Mouse (Mus musculus) regulatory T cell (primary cell): ENCODE measurements around the gene Ipmk.
"Not testable (repeated sequence)": the region's sequence is repeated elsewhere in the genome, so short reads cannot be mapped to it uniquely, and the experiment has no call there.

ENCODE experiments used
- in situ Hi-C: fragments of 300-600 bp; cut with MboI, MseI; formaldehyde crosslinking; loops from one replicate; pipeline ENCODE4 v1.15.1; 2025; ENCODE audit warnings: high pct_unique_total_duplicates

Gene Ipmk

DNA sequence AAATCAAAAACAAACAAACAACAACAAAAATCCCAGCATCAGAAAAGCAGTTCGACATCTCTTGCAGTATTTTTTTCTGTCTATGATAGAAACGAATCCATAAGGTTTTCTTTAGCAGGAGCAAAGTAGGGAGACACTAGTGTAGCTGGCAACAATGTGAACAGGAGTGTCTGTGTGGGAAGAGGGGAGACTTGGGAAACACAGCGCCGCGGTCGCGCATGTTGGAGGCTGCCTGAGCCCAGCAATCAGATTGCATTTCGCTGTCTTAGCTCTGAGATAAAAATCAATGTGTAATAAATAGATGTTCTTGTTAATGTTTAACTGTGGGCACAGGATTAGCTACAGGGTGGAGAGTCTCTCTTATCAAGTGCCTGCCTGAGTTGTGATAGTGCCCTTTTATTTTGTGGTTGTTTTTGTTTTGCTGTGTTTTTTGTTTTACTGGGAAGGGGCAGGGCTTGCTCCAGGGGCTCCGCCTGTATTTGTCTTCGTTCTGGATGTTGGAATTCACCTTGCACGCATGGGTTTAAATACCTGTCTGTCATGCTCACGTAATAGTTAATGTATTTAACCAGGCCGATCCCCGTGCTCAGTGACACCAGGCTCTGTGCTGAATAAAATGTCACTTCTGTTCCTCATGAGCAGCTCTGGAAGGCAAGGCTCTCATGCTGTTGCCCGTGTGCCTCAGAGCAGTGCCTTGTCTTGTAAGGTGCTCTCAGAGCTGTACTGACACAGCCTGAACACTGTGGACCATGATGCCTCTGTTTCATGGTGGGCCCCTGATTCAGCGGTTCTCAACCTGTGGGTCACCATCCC is 20.8 kb downstream of the Ipmk start:
- in situ Hi-C loops, result no loop called here

DNA sequence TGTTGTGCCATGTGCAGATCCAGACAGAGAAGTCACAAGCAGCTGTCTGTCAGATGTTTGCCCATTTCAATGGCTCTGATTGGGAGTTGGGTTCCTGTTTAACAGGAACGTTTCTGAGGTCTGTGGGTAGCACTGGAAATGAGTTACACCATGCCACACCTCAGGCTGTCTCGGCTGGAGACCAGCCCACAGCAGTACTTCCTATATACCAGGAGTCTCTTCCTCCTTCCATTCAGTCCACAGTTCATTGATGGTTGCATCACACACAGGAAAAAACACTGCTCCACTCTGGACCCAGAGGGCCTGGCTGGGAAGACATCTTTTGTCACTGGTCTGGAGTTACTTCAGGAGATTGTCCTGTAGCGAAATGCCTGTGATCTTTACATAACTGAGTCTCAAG is 21.9 kb downstream of the Ipmk start:
- in situ Hi-C loops, result no loop called here

DNA sequence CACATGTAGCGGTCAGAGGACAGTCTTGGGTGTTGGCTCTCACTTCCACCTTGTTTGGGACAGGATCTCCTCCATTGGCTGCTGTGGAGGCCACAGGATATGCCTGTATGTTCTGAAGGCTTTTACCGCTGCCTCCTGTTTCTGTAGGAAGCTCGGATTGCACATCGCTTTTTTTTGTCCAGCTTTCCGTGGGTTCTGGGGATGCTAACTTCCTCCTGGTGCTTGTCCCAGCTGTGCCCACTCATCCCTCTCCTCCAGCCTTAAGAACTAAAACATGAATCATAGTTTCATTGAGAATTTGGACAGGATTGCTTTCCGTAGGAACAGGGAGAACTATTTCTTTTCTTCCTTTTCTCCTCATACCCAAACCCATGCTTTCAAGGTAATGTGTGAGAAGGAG is 24.3 kb downstream of the Ipmk start:
- in situ Hi-C loops, result no loop called here

DNA sequence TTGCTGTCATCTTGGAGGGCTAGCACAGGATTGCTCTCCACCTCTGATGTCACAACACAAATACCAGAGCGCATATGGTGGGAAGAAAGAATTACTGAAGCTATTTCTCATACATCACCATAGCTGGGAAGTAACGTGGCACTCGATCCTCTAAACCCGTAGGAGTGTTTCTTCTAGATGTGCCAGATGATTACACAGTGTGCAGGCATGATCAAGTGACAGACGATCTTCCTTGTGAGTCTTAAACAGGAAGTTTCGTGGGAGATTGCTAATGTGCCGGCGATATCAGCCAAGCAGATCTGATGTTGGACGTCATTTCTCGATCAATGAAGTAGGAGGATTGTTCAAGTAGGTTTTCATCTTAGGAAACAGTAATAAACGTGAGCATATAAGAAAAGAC is 26.1 kb downstream of the Ipmk start:
- in situ Hi-C loops, result no loop called here

DNA sequence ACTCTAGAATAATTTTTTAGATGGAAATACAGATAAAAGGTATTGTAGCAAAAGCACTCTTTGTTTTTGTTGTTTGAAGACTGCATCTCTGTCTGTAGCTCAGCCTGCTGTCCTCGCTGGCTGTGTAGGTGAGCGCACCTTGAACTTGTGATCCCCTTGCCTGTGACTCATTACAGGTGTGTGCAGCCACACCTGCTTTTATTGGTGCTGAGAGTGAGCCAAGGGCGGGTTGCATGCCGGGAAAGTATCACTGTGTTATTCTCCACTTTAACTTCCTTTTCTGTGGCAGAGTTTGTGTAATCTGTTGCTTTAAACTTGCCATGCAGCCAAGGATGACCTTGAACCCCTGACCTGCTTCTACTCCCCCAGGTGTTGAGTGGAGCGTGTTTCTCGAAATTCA is 28.5 kb downstream of the Ipmk start:
- in situ Hi-C loops, result no loop called here

DNA sequence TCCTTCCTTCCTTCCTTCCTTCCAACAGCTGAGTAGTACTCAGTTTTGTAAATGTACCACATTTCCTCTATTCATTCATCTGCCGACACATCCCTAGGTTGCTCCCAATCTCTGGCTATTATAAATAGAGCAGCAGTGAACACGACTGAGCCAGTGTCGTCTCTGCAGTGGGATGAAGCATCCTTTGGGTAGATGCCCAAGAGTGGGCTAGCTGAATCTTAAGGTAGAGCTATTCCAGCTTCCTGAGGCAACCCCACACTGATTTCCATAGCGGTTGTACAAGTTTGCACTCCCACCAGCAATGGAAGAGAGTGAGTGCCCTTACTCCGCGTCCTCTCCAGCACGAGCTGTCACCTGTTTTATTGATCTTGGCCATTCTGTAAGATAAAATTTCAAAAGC is 32.8 kb downstream of the Ipmk start:
- in situ Hi-C loops, result no loop called here

DNA sequence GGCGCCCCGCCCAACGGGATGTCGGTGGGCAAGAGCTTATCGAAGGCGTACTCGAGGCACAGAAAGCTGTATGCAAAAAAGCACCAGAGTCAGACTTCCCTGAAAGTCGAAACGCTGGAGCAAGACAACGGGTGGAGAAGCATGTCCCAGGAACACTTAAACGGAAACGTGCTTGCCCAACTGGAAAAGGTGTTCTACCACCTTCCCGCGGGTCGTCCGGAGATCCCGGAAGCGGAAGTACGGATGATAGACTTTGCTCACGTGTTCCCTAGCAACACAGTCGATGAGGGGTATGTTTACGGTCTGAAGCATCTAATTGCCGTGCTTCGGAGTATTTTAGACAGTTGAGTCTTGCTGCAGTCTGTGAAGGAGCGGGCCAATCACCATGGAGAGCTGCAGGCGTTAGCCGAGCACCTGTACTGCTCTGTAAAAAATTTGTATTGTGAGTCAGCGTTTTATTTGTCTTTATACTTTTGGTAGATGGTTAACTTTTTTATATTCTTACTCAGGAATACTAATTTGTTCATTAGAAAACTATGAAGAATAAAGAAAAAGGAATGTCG is 34.0 kb downstream of the Ipmk start:
- in situ Hi-C loops, result no loop called here

DNA sequence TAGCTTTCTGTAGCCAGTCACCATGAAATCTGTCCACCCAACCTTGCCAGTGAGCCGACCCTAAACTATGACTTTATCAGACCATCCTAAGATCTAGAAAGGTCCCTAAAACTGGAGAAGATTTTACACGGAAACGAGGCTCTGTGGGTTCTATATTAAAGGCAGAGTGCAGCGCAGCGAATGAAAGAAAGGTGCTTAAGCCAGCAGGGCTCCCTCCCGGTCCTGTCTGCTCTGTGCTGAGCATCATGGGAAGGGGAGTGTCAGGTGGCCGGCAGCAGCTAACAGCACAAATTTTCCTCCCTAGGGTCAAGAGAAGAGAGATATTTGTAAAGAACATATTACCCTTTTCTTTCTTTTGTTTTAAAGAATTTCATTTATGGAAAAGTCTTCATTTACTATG is 34.5 kb downstream of the Ipmk start:
- in situ Hi-C loops, result no loop called here

DNA sequence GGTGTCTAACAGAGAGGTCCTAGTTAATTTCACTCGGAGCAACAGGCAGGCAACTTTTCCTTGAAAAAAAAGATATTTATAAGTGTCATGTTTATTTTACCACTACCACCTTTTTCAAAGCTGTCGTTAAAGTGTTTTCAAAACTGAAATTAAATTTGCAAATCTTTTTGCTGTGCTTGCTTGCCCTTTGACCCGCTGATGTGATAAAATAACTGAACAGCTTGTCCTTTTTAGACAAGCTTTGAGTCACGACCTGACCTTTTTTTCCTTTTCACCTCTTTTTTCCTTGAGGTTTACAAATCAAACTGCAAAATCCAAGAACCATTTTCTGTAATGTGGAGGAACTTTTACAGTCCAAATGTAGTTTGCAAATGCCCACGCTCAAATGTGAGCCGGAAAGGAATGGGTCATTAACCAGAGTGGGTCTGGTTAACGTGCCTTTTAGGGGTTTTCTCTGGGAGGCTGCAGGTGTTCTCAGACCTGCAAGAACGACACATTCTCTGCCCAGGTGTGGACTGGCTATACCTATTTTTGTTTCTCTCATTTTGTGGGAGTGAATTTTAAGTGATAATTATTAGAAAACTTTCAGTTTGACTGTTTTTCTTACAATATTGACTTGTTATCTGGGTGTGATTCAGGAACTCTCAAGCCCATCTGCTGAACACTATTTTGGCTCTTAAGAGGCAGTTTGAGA is 35.4 kb downstream of the Ipmk start:
- in situ Hi-C loops, result no loop called here

DNA sequence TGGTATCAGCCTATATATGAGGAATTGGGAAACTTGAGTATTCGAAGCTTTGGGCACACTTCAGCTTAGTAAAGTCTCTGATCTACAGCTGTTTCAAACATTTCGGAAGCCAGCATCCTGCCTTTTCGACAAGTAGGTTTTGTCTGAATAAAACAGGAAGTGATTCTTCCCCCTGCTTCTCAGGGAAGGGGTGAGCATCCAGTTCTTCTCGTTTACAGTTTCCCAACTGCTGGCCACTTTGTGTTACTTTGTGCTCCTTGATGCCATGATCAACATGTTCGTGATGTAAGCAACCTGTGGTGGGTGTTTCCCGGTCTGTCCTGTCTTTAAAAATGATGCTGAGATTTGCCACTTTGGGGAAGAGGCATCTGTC is 36.0 kb downstream of the Ipmk start:
- in situ Hi-C loops, result not testable (repeated sequence)

DNA sequence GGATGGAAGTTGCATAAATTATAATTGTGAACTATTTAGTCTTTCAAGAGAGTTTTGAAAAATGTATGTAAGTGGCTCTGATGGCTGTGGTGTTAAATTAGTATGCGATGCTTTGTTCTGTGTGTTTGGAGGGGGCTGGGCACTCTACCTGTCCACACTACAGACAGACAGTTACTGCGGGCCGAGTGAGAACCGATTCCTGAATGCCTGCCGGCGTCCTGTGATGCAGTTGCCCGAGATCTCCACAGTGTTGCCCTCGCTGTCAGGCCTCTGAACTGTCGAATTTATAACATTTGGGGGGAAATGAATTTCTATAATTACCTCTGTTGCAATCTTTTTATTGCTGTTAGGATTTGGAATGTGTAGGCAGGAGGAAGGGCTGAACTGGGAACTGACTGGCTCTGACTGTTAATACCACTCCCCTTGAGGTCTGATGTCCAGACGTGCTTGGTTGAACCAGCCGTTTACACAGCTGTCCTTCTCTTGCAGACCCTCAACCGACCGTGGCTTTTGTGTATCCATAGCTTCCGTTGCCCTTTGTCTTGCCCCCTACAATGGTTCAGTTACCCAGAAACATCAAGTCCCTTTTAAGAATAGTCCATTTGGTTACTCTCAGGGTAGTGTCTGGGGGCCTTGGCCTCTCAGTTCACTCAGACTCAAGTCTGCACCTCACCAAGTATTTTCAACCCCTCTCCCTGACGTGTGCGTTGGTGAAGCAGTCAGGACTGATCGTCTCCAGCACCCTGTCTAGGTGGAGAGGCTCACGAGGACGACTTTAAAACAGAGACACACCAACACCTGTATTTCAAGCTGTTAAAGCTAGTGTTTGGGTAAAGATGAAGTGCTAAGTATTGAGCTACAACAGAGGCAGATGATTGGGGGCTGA is 36.8 kb downstream of the Ipmk start:
- in situ Hi-C loops, result no loop called here

DNA sequence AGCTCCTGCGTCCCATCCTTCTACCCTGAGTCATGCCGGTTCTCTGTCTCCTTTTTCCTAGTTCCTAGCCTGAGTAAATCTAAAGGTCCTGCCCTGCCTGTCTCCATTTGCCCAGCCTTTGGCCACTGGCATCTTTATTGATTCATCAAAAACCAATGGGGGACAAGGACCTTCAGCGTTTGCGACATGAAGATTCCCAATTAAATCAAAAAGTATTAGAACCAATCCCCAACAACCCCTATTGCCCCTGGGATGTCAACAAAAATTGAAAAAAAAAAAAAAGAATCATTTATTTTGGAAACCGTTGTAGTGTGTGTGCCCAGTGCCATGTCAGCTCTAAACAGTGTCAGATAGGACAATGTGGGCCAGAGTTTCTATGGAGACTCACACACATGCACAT is 41.7 kb downstream of the Ipmk start:
- in situ Hi-C loops, result no loop called here

DNA sequence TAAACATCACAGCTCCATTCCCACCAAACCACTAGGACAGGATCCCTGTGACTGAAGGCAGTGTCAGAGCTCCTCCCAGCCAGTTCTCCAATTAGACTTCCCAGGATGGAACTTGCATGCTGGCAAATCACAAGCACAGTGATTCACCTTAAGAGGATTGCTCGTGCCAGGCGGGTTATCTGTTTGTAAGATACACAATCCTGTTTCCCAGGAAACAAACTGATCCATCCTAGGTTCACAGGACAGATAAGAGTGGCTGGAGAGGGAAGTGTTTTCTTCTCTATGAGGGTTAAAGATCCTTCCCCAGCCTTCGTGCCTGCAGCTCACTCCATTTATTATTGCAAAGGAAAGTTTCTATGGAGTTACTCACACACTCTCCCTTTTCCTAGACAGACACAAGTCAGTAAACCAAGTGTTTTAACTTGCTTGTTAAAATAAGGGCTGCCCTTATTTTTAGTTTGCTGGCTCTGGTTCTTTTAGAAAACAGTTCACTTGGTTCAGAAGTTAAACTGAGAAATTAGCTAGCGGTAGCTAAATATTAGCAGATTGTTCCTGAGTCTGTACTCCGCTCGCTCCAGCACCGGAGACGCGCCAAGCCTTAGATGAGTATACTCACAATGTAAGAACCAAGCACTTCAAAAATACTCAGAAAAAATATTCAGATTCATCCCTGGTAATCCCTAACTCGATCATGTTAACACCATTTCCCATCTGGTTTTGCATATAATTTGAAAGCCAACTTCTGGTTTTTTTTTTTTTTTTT is 51.0 kb downstream of the Ipmk start:
- in situ Hi-C loops, result no loop called here

DNA sequence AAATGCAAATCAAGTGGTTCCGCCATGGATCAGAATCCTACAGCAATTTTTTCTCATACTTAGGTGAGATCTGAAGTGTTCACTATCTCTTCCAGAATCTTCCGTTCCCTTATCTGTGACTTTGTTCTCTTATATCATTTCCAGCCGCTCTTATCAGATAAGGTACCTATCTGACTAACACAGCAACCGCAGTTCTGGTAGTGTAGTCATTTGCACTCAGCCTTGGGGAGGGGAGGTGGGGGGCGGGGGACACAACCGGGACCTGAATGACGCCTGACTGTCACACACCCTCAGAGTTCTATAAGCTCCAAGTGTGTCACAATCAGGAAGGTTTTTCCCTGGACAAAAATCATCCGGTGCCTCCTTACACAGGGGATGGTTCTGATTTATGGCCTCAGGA is 51.8 kb downstream of the Ipmk start:
- in situ Hi-C loops, result no loop called here

DNA sequence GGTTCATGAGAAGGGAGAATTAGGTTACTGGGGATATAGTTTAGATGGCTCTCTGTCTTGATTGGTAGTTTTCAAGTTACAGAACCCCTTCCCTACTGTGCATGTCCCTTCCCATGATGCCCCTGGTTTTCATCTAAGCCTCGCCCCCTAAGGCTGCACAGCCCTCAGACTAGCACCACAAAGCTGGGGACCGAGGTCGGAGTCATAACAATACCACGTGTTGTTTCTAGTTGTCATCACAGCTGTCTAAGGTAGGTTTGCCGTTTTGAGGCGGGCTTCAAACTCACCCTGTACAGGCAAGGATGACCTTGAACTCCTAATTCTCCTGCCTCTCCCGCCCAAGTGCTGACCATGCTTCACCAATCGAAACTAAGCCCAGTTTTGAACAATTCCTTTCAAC is 52.4 kb downstream of the Ipmk start:
- in situ Hi-C loops, result loop anchor here (5.0 to 10.0 kb wide), 2 partner anchors 73 to 1725 kb away; no protein-coding TSS in a partner anchor

DNA sequence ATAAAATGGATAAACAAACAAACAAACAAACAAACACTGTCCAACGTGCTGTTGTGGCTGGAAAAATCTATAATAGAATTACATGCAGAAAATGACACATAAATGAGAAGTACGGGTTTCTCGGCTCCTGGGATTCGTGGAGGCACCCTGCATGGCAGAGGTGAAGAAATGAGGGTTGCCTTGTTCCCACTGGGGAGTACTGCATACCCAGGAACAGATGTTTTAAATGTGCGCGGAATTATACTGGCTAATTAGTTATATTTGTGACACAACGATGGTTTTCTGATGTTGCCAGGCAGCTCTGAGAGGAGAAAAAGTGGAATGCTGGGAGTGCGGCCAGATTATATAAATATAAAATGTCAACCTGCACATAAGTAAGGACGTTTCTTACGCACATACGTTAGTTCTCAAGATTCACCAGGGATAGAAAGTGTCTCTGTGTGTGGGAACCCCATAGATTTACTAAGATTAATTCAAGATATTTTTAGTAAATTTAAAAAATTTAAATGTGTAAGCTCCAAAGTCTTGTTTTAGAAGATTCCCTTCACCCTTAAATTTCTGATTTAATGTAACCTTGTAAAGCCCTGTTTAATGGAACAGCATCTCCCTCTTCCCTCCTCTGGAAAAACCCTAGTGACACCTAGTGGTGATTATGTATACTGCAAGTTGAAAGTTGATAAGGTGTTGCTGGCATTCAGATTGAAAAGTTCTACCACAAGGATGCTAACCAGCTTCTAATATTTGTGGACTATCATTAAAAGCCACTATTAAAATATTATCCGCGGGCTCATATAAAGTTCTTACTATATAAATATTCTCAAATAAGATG is 53.5 kb downstream of the Ipmk start:
- in situ Hi-C loops, result loop anchor here (5.0 to 10.0 kb wide), 2 partner anchors 74 to 1726 kb away; no protein-coding TSS in a partner anchor

DNA sequence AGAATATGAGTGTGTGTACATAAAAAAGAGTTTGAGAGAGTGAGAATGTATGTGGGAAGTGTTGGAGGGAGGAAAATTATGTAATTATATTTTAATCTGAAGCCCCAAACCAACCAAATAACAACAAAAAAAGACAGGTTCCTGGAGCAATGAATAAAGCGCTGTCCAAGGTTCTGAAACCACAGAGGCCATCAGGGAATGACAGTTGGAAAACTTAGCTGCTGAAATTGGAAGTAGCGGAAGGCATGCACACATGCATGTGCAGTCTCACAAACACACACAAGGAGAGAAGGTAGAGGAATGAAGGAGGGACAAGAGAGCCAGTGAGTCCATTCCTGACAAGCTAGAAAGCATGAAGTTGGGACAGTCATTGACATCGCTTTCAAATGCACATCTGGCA is 56.1 kb downstream of the Ipmk start:
- in situ Hi-C loops, result loop anchor here (5.0 to 10.0 kb wide), 2 partner anchors 76 to 1729 kb away; no protein-coding TSS in a partner anchor

DNA sequence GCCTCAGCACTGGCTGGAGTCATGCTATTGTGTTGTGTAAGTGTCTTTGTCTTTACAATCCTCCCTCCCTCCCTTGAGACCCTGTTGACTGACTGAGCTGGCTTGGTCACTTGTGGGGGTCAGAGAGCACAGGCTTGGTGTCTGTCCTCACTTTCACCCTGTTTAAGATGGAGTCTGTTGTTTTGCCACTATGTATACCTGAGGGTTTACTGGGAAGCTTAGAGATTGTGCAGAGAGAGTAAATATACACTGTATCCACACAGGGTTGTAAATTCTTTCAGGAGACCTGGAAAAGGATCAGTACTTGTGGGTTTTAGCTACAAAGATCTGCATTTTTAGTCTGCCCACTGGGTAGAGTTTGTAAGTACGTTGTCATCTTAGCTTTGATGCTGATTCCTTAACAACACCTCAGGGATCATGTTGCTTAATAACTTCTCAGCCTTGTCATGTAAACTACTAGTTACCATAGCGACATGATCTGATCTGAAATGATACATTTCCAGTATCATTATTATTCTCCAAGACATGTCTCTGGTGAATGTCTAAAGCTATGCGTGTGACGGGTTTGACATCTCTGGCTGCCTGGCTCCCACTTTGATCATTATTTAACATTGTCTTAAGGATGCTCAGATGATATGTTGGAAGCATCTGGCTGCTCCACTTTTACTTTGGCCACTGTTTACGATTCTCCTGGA is 58.1 kb downstream of the Ipmk start:
- in situ Hi-C loops, result loop anchor here (10.0 kb wide), 1 partner anchor 1731 kb away; no protein-coding TSS in a partner anchor

DNA sequence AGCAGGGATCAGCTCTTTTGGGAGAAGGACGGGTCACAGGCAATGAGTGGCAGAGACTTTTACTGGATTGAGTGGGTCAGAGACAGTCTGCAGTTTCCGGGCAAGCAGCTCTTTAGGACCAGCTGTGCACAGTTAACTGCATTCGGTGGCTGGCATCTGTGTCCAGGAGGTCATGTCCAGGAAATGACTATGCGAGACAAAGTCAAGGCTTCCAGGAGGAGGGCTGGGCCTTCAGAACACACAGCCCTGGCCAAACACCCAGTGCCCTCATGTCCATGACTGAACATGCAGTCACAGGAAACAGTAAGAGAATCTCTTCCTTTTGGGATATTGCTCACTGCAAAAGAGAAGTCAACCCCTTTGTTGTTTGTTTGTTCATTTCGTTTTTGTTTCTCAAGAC is 62.4 kb downstream of the Ipmk start:
- in situ Hi-C loops, result loop anchor here (10.0 kb wide), 1 partner anchor 1735 kb away; no protein-coding TSS in a partner anchor
